Mouse (Mus musculus): ENCODE measurements at regions not wholly inside any gene's neighbourhood (a gene's known extent, or its start where the extent isn't known, plus 50 kb on each side); places are given as distances from the start of the nearest gene placed in this dataset.
"Not testable (repeated sequence)": the region's sequence is repeated elsewhere in the genome, so short reads cannot be mapped to it uniquely, and the experiment has no call there.

DNA sequence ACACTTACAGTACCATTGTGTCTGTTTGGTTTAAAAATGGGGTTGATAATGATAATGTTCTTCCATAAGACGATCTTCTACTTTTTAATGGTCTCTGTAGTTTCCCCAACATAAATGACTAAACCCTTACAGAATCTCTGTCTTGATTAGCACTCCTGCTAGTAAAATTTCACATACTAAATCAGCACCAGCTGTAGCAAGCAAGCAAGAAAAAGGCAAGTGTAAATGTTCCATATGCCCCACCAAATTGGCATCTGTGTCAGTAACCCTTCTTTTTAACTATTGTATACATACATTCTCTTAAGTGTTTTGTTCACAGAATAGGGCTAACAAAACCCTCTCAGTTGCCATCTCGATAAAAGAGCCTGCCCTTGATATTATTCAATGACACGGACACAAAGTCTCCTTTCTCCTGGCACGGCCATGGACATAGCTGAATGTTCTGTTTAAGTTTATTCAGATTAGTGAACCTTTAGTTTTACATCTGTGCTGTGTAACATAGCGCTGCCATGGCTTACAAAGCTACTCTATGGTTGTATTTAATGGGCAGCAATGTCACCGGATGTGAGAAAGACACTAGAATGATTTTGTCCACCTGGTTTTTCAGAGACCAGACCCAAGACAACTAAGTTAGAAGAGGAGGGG is 414.3 kb downstream of the Gtdc1 start:
- DNase-seq: no peak

- DNase-seq: no peak
Measured at GRCm38 (mm10) chr2:44512334-44512733, 415.1 kb downstream of the Gtdc1 start.

DNA sequence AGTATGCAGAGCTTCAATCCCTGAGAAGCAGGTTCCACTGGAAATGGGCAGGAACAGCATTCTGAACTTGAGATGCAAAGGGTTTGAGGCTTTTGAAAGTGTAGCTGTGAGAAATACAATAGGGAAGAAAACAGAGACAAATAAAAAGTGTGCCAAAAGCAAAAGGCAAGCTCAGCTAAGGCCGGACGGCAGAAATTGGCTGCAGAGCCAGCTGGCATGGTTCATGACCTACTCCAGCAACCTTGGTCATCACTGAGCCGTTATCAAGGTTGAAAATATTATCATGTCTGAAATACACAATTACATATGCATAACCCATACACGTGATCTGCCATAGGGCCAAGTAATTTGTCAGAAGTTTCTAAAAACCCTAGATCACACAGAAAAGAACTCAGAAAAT is 418.4 kb downstream of the Gtdc1 start:
- DNase-seq: peak; percentile 31 to 39

DNA sequence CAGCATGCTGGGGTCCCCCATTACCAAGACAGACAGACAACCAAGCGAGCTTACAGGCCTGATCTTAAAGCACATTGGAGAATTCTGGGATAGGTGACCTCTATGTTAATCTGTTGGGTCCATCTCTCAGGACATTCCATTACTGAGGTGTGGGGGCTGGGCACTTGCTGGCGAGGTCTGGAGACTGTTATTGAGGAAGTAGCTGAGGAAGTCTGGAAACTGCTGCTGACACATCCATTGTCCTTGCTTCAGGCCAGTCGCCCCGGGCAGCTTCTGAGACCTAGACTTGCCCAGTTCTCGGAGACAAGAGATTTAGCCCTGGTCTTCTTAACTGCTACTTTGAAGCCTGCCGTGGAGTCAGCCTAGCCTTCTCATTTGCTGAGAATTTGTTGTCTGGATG is 423.2 kb downstream of the Gtdc1 start:
- DNase-seq: peak; percentile 9 to 10

GRCm38 (mm10) chr2:44490806-44491205 is 436.7 kb downstream of the Gtdc1 start:
- DNase-seq: not testable (repeated sequence)

GRCm38 (mm10) chr2:44490230-44490629 is 437.2 kb downstream of the Gtdc1 start:
- no peak for DNase-seq

GRCm38 (mm10) chr2:44485880-44486279 is 441.6 kb downstream of the Gtdc1 start:
- DNase-seq: no peak

DNA sequence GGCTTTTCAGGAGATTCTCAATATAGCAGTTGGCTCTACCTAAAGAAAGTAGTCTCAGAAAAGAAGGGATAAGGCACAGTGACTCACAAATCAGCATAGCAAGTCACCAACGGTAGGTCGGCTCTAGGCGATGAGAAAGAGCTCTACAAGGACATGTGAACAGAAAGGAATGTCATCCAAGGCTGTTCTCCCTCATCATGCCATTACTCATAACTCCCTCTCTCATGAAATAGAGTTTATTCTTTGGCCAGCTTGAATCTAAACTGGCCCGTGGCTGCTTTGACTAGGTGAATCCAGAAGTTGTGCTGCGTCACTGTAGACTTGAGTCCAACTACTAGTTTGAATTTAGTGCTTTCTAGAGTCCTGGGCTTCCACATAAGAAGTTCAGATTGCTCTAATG is 447.7 kb downstream of the Gtdc1 start:
- DNase-seq: no peak

GRCm38 (mm10) chr2:44475456-44475855 is 452.0 kb downstream of the Gtdc1 start:
- no peak for DNase-seq

- DNase-seq: no peak
Measured at GRCm38 (mm10) chr2:44474653-44475052, 452.8 kb downstream of the Gtdc1 start.

DNA sequence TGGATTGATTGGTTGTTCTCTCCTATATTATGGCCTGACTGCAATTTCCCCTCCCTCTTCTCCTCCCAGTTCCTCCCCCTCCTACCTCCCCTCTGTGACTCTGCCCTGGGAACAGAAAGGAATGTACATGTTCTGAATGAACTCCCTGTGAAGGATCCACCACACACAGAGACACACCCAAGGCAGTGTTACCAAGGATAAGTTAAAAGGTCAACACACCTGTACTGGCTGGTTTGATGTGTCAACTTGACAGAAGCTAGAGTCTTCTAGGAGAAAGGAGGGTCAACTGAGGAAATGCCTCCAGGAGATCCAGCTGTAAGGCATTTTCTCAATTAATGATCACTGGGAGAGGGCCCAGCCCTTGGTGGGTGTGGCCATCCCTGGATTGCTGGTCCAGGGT is 456.1 kb downstream of the Gtdc1 start:
- DNase-seq: no peak

DNA sequence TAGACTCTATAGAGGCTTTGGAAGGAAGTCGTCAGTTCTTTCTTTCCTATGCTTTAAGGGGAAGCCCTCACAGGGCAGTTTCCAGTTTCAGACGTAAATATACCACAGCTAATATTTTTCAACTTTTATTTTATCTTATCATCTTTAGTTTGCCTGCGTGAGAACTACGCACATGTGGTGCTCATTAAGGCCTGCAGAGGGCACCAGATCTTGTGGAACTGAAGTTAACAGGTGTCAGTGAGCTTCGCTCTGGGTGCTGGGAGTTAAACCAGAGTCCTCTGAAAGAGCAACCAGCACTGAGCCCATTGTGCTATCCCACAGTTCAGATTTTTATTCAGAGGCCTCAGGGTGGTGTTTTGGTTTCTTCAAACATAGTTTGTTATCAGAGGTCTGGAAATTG is 456.5 kb downstream of the Gtdc1 start:
- DNase-seq: no peak

- no peak for DNase-seq
Measured at GRCm38 (mm10) chr2:44464631-44465030, 462.8 kb downstream of the Gtdc1 start.

DNA sequence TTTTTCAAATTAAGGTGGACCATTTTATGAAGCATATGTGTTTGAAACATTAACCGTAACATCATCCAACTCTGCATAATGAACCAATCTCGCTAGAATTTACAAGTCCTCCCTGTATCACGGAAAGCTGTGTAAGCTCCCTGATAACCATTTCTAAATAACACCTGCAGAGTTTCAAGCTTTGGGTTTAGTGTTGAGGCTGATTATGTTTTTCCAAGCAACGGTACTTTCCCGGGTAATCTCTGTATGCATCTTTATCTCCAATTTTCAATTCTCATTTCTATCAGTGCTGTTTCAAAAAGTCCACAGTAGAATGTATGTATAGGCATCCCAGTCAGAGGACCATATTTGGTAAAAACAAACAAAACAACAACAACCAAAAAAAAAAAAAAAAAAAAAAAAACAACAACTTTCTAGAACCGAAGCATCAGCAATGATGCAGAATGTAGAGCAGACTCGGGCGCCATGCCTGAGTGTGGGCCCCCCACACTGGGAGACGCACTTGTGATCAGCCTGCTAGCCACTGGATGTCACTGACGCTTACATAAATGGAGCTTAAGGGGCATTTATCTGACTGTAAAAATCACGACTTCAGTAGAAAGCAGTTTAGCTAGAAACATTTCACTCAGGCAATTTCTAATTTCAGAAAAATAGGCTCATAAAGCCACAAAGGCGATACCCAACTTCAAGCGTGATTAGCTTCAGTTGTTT is 464.7 kb downstream of the Gtdc1 start:
- no peak for DNase-seq

- DNase-seq: no peak
Measured at GRCm38 (mm10) chr2:44461289-44462250, 465.9 kb downstream of the Gtdc1 start.

DNA sequence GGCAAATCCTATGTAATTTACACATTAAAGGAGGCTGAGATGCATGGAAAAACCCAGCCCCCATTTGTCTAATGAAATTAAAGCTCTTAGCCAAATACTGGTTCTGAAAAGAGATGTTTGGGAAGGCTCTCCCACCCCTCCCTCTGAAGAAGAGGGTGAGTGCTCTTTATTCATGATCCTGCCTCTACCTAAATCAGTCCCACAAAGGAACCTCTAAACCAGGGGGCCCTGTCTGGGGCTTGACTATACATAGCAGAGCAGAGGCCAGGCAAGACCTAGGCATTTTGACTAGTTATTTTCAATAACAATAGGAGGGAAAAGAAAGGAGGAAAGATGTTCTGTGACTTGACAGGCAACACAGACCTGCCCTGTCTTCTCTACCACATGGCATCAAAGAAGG is 478.0 kb downstream of the Gtdc1 start:
- DNase-seq: no peak

Data from heart, adult 18-20 months (tissue).